Mouse (Mus musculus) ZHBTc4 (cell line): ENCODE measurements at regions not wholly inside any gene's neighbourhood (a gene's known extent, or its start where the extent isn't known, plus 50 kb on each side); places are given as distances from the start of the nearest gene placed in this dataset.

Experiments
- DNase-seq: peaks from one replicate; pipeline ENCODE4 v3.0.0-alpha.2; 2011; ENCODE audit warnings: low read depth, low spot score

DNA sequence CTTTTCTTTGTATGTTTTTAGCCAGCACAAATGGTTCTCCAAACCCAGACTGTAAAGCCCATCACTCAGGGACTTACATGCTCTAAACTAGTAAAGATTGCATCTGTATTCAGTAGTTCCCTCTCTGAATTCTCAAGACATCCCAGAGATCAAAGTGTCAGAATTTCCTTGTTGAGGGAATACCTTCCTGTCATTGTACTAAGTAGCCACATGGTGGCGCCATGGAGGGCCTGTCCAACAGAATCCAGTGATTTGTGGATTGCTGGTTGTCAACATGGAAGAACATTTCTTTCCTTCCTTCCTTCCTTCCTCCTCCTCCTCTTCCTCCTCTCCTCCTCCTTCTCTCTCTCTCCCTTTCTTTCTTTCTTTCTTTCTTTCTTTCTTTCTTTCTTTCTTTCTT is 93.6 kb upstream of the Trpm1 start:
- peak; percentile 82 for DNase-seq

DNA sequence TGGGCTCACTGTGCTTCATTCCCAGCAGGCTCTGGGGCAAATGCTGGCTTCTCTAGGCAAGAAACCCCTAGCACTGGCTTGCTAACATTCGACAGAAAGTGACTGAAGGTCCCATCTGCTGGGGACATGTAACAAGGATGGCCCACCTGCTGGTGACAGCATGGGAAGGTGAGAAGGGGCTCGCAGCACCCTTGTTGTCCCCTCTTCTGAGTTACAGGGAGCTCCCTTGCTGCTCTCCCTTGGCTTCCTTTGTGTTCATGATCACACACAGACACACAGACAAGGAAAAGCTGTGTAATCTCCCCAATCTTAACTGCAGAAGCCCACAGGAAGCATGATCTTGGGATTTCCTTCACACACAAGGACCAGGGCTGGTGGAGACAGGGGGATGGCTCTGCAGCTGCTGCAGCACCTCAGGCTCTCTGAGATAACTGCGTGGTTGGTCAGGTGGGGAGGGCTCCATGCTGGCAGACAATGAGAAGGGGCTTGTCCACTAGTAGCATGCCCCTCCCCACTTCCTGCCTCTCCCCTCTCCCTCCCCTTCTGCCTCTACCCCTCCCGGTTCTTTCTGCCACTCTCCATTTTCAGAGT is 95.3 kb upstream of the Trpm1 start:
- peak; percentile 68 for DNase-seq

GRCm38 (mm10) chr7:64057873-64058272 is 95.8 kb upstream of the Trpm1 start:
- peak; percentile 74 for DNase-seq

DNA sequence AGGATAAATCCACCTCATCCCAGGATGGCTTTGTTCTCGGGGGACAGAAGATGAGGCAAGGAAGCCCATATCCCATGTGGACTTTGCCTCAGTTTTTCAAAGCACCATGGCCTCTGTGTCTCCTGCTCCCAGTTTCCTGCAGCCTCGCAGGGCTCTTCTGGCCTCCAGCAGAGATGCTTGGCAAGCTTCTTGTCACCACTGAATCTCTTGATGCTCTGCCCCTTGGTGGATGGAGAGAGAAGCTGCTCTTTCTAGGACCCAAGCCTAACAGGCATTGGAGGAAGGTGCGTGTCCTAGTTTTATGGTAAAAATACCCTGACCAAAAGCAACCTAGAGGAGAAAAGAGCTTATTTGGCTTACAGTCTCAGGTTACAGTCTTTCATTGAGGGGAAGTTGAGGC is 97.1 kb upstream of the Trpm1 start:
- no peak for DNase-seq

GRCm38 (mm10) chr7:64054996-64055395 is 98.6 kb upstream of the Trpm1 start:
- DNase-seq = no peak

- peak; percentile 56 for DNase-seq
Observed at GRCm38 (mm10) chr7:64053766-64054165, 99.9 kb upstream of the Trpm1 start.

DNA sequence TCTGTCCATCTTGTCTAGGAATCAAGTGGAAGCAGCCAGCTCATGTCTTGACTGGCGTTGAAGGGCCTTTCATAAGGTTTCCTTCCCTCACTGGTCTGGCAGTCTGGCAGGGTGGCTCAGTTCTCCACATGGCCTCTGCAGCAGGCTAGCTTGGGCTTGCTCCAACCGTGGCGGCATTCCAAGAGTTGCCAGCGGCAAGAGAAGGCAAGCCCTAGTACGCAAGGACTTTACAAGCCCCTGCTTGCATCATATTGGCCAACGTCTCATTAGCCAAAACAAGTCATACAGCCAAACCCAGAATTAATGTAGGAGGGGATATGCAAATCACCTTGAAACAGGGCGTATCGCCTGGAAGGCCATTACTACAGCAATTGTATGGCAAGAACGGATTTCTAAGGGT is 101.2 kb upstream of the Trpm1 start:
- DNase-seq = peak; percentile 80

- no peak for DNase-seq
Observed at GRCm38 (mm10) chr7:64050826-64051401, 102.7 kb upstream of the Trpm1 start.

DNA sequence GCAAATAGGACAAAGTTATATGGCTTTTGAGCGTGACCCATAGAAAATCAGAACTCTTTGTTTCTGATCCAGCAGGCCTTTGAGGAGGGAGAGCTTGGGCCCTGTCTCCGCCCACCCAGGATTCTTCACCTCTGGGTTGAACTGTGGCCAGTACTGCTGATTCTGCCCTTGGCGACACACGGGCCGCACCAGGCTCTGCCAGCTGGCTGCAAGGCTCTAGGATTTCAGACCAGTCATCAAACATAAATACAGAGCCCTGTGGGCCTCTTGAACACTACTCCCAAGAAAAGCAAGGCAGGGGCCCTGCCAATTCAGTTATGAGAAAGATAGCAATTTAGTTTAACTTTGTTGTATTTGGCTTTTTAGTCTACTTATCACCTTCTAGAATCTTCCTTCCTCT is 103.4 kb upstream of the Trpm1 start:
- no peak for DNase-seq

- DNase-seq = no peak
Observed at GRCm38 (mm10) chr7:64049183-64049965, 104.3 kb upstream of the Trpm1 start.

DNA sequence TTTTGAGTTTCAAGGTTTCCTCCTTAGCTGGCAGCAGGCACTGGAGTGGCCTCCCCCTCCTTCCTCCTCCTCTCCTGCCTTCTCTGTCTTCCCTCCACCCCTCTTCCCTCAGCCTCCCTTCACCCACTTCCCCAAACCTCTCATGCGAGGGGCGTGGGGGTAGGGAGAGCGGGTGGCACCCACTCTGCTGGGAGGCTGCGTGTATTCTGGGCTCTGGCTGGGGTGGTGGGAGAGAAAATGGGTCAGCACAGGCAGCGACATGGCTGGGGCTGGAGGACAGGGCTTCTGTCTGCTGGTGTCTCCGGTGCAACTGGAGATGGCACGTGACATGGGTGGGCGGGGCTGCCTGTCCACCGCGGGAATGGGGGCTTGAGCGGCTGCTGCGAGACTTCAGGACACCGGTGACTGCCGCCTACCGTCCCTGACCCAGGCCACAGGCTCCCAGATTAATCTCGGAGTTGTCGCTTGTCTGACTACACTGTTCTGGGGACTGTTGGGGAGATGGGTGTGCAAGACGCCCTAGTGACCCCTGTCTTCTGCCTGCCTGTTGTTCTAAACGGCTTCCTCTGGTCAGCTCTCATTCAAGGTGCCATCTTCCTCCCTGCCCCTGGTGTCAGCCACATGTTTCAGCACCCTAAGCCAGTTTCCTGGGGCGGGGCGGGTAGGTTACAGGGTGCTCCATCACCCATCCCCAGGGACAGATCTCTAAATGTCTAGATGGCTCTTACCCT is 105.0 kb upstream of the Trpm1 start:
- peak; percentile 86 for DNase-seq

DNA sequence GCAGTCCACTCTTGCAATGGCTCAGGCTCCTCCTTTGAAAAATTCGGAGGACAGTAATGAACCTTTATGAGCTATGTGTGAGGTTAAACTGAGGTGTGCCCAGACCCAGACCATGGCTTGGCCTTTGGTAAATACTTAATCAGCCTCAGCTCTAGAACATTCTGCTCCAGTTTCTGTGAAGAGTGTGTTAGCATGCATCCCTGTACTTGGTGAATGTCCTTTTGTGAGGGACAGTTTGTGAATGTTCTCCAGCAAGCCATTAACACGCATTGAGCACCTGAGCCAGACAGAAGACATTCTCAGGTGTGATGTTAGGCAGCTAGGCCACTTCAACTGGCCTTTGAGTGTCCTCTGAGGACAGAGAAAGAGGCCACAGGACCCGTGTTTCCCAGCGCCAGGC is 105.8 kb upstream of the Trpm1 start:
- no peak for DNase-seq

- DNase-seq = no peak
Observed at GRCm38 (mm10) chr7:64045292-64045691, 106.6 kb upstream of the Klf13 start.

DNA sequence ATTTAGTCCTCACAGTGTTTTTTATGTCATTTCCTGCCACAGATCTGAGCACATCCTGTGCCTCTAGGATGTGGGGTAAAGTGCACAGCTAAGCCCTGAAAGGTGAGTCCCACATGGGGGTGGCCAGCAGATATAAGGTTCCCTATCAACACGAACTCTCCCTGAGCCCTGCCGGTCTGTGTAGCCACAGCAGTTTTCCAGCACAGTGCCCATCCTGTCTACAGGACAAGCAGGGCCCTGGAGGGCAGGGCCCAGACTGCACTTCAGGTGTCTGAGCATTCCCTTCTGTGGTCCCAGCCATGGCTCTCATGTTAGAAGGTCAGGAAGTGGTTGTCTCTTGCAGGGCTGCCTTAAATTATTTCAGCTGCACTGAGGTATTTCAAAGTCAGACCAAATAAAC is 104.3 kb upstream of the Klf13 start:
- peak; percentile 54 for DNase-seq

GRCm38 (mm10) chr7:64041303-64041702 is 102.6 kb upstream of the Klf13 start:
- DNase-seq = peak; percentile 66

DNA sequence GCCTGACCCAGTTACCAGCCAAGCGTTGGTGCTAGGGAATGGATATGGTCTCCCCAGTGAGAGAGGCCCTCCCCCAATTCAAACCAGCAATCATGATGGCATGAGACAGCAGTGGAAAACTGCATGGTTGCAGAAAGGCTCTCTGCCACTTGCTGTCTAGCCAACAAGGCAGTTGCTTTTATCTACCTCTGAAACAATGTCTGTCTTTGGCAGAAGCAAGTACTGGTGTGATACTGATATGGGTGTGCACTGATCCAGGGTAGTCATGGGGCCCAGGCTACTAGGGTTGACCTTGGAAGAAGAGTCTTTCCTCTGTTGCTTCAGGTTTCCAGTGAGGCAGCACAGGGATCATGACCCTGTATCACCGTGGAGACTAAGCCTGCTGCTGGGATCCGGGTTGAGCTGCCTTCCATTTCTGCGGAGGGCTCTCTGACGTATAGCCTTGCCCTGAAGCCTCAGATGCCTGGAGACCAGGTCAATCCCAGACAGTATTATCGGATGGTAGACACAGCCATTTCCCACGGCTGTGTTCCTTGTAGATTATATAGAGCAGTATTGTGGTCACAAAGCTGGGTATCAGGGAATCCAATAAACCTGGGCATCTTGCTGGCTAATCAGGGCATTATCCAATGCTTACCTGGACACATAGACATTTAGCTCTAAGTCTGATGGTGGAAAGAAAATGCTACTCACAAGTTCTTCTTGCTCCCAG is 101.5 kb upstream of the Klf13 start:
- DNase-seq = no peak

GRCm38 (mm10) chr7:64037701-64038231 is 99.1 kb upstream of the Klf13 start:
- no peak for DNase-seq

DNA sequence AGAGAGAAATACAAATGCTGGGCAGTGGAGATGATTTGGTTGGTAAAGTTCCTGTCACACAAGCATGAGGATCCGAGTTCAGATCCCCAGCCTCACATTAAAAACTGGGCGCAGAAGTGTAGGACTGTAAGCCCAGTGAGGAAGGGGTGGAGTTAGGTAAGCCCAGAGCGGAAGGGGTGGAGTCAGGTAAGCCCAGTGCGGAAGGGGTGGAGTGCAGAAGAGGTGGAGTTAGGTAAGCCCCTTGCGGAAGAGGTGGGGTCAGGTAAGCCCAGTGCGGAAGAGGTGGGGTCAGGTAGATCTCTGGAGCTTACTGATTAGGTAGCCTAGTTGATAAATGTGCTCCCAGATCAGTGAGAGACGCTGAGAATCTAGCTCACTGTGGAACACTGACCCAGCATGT is 97.4 kb upstream of the Klf13 start:
- DNase-seq = no peak

DNA sequence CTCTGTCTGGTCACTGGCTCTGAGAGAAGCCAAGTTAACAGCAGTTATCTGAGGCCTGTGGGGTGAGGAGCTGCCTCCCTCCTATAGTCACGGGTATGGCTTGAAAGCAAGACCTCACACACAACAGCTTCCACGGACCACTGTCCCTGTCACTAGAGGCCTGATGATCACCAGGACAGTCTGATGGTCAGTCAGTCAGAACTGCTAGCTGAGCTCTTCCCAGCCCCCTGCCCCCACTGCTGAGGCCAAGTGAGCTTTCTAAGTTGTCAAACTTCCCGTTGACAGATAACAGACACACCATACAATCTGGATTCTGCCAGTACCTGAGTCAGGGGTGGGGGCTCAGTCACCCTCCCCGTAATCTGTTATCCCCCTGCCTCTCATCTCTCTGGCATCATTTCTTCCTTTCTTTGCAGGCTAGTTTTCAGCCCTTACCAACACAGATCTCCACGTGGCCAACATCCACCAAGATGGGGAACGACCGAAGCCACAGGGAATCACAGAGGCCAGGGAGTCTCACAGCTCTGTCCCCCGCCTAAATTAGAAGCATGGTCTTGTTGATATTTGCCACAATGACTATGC is 96.4 kb upstream of the Klf13 start:
- no peak for DNase-seq

DNA sequence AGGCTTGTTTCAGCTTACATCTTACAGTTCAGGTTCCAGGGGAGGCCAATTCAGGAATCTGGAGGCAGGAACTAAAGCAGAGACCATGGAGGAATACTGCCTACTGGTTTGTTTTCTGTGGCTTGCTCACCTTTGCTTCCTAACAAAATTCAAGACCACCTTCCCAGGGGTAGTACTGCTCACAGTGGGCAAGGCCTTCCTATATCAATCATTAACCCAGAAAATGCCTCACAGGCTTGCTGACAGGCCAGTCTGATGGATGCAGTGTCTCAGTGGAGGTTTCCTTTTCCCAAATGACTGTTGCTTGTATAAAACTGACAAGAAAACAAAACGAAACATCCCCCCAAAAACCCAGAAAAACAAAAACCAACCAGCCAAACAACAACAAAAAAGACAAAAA is 95.8 kb upstream of the Klf13 start:
- DNase-seq = no peak

GRCm38 (mm10) chr7:64033388-64033787 is 94.7 kb upstream of the Klf13 start:
- DNase-seq = no peak
